Mouse (Mus musculus) C2C12 (cell line): Measurements from ENCODE around the gene Tpcn2. TPM values are rescaled to one million over a fixed set of nuclear protein-coding genes. Genes with fewer than 3 reads are reported as not detected.

Experiments used
- H3K27me3 ChIP-seq: one replicate; pipeline ENCODE4 v1.6.1; 2011; ENCODE audit not compliant: control insufficient read depth, insufficient read depth, insufficient read length
- H3K36me3 ChIP-seq: one replicate; pipeline ENCODE4 v1.6.1; 2011; ENCODE audit not compliant: control insufficient read depth, insufficient read depth
- H3K4me3 ChIP-seq: one replicate; pipeline ENCODE4 v1.5.1; 2011; ENCODE audit warnings: mild to moderate bottlenecking, control low read depth; ENCODE audit not compliant: poor library complexity, insufficient read depth, severe bottlenecking
- H3K79me2 ChIP-seq: one replicate; pipeline ENCODE4 v1.6.1; 2011; ENCODE audit not compliant: control insufficient read depth, insufficient read depth
- H3K79me3 ChIP-seq: one replicate; pipeline ENCODE4 v1.6.1; 2011; ENCODE audit warnings: low read depth, control low read depth
- H3ac ChIP-seq: one replicate; pipeline ENCODE3; 2011; ENCODE audit warnings: low read depth; ENCODE audit not compliant: control insufficient read depth, insufficient read length
- CEBPB ChIP-seq: IDR thresholded peaks from one replicate; pipeline ENCODE4 v1.6.1; 2011; ENCODE audit warnings: low read depth, mild to moderate bottlenecking, control low read depth, moderate library complexity
- CTCF ChIP-seq: IDR thresholded peaks from one replicate; pipeline ENCODE4 v1.5.1; 2011; ENCODE audit not compliant: control insufficient read depth, insufficient read depth, insufficient read length
- FOSL1 ChIP-seq: IDR thresholded peaks from one replicate; pipeline ENCODE4 v1.8.0; 2011; ENCODE audit warnings: mild to moderate bottlenecking, low read length; ENCODE audit not compliant: poor library complexity, insufficient read depth, severe bottlenecking
- MAX ChIP-seq: IDR thresholded peaks from one replicate; pipeline ENCODE4 v1.6.1; 2011; ENCODE audit warnings: mild to moderate bottlenecking, control low read depth
- MYOD1 ChIP-seq: IDR thresholded peaks from one replicate; pipeline ENCODE4 v1.6.1; 2011; ENCODE audit warnings: low read depth; ENCODE audit not compliant: control insufficient read depth, insufficient read length
- MYOG ChIP-seq: IDR thresholded peaks from one replicate; pipeline ENCODE4 v1.6.1; 2011; ENCODE audit not compliant: control insufficient read depth, insufficient read length; ENCODE audit errors: extremely low read depth
- USF1 ChIP-seq: IDR thresholded peaks from one replicate; pipeline ENCODE4 v1.6.1; 2011; ENCODE audit warnings: low read depth, mild to moderate bottlenecking, control low read depth, moderate library complexity
- polyA plus RNA-seq: library from polyadenylated mRNA; unstranded; fragments of >200 nt; fragmentation: generic; extraction: Trizol; gene quantifications from one replicate; pipeline ENCODE4 v1.2.1, GENCODE M21; 2012; ENCODE audit warnings: missing spikeins

The Tpcn2 gene
- polyA plus RNA-seq, 1 experiment: 5.2 TPM

DNA sequence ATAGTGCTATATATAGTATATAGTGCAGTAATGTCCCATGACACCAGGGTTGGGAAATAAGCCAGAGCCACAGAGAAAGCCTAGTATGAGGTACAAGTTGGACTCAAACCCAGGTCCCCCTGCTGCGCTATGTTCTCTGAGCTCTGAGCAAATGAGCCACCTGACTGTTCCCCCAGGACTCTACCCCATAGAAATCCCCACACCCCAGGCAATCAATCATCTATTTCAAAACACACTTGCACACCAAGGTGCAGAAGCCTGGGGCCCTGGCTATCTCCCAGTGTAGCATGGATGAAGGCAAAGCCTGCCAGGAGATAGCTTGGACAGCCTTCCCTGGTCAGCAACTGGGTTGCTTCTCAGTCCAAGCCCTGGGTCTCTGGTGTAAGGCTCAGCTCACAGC is 27.7 kb downstream of the Tpcn2 start:
- no peaks in the 10 kb centered on the region for H3K27me3 ChIP-seq
- TF ChIP-seq USF1: no peak
- TF ChIP-seq CEBPB: no peak
- no peak for TF ChIP-seq MAX
- no peak for TF ChIP-seq MYOG
- TF ChIP-seq CTCF: no peak
- no peak for TF ChIP-seq MYOD1
- TF ChIP-seq FOSL1: no peak
- H3K36me3 ChIP-seq: no peaks in the 10 kb centered on the region
- H3K79me2 ChIP-seq: no peaks in the 10 kb centered on the region
- no peaks in the 10 kb centered on the region for H3K79me3 ChIP-seq
- no peak overlapping the region for H3ac ChIP-seq
- no peak overlapping the region for H3K4me3 ChIP-seq

DNA sequence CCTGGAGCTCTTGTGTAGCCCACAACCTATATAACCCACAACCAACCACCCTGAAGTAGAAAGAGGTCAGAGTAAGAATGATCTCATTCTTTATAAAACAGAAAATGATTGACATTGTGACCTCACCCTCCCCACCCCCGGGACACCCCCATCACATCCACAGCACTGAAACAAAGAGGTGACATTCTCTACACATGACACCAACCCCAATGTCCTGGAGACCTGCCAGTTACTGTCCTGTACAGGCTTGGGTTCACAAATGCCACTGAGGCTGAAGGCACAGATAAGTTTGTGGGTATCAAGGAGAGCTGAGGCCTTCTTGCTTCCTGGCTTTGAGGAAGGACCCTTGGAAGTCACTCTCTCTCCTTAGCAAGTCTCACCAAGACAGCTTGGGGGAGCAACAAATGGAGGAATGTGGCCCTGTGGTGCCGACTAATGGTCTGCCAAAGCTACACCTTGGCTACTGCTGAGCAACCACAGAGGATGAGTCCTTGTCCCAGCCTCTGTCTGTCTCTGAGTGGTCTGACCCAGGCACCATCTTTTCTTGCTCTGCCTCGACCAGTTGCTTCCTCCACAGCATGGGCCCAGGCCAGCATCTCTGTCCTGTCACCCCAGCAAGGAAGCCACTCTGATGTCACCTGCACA is 29.7 kb downstream of the Tpcn2 start:
- no peak overlapping the region for H3K4me3 ChIP-seq
- no peak for TF ChIP-seq MAX
- no peak for TF ChIP-seq CTCF
- no peak for TF ChIP-seq USF1
- no peak for TF ChIP-seq FOSL1
- no peak overlapping the region for H3ac ChIP-seq

DNA sequence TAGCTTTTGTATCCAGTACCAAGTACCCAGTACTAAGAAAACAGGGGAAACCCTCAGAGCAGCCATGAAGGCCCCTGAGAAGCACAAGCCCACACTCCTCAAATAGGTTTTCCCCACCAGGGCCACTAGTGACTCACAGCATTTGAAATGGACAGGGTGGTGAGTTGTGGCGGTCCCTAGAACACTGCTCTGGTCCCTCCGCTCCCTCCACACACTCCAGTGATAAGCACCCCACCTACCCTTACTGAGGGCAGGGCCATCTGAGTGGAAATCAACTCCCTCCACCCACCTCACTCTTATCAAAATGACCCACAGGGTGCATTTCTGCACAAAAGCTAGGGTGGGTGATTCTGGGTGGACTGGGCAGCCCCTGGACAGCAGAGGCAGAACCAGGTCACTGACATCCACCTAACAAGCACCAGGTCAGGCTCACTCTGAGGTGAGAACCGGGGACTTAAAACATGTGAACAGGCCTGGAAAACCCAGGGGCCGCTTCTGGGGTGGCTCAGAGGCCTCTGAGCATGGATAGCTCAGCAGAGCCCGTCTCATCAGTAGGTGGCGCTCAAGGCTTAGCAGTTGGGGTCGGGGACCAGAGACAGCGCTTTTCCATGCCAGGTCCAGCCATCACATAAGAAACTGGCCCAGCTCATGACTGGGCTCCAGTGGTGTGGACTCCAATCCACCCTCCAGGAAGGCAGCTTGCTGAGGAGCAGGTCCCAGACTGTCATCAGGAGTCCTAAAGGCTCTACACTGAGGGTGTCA is 30.9 kb downstream of the Tpcn2 start:
- Histone ChIP-seq H3K36me3 (no peaks in the 10 kb centered on the region), H3K79me2 (no peaks in the 10 kb centered on the region), H3ac (no peak overlapping the region), H3K79me3 (no peaks in the 10 kb centered on the region), H3K27me3 (no peaks in the 10 kb centered on the region), H3K4me3 (no peak overlapping the region)
- peak; percentile 60 for TF ChIP-seq CTCF
- TF ChIP-seq CEBPB: no peak
- TF ChIP-seq MYOD1: no peak

More for the DNA sequence above, 29.7 kb downstream of the Tpcn2 start:
- no peaks in the 10 kb centered on the region for H3K79me3 ChIP-seq
- no peaks in the 10 kb centered on the region for H3K79me2 ChIP-seq
- H3K36me3 ChIP-seq: no peaks in the 10 kb centered on the region
- no peaks in the 10 kb centered on the region for H3K27me3 ChIP-seq

DNA sequence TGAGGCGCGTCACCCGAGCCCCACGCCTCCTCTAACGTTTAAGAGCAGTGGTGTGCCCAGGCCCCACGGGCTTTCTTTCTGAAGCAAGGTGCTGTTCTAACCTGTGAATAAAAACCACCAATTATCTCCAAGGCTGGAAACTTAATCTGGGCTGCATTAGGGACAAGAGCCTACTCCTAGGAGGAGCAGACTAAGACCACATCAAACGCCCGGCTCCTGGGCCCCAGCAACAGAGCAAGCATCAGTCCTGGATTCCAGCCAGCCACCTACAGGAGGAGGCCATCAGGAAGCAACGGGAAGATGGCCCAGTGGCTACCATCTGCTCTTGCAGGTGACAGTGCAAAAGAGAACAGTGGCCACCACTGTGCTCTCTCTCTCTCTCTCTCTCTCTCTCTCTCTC is 33.6 kb downstream of the Tpcn2 start:
- Histone ChIP-seq H3K27me3 (no peaks in the 10 kb centered on the region), H3K79me3 (no peaks in the 10 kb centered on the region), H3K79me2 (no peaks in the 10 kb centered on the region), H3K36me3 (no peaks in the 10 kb centered on the region), H3ac (no peak overlapping the region), H3K4me3 (no peak overlapping the region)
- TF ChIP-seq MYOG (no peak), FOSL1 (no peak), CEBPB (no peak), MYOD1 (no peak), CTCF (no peak), USF1 (no peak), MAX (no peak)

DNA sequence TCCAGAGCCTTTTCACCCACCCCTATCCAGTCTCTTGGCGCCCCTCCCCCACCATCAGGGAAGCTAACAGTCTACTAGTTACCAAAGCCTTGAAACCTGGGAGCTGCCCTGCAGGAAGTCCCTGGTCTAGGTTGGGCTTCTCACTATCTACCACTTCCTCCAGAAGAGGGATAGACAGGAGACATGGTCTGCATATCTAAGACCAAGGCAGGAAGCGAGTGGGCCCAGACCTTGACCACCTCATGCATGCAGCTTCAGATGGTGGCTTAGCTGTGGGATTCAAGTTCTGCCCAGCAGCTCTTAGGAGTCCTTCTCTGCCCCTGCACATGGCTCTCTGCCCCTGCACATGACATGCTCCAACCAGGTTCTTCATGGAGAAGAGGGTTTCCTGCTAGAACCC is 34.9 kb downstream of the Tpcn2 start:
- H3K79me2 ChIP-seq: no peaks in the 10 kb centered on the region
- TF ChIP-seq MYOD1: no peak
- no peak for TF ChIP-seq MYOG

DNA sequence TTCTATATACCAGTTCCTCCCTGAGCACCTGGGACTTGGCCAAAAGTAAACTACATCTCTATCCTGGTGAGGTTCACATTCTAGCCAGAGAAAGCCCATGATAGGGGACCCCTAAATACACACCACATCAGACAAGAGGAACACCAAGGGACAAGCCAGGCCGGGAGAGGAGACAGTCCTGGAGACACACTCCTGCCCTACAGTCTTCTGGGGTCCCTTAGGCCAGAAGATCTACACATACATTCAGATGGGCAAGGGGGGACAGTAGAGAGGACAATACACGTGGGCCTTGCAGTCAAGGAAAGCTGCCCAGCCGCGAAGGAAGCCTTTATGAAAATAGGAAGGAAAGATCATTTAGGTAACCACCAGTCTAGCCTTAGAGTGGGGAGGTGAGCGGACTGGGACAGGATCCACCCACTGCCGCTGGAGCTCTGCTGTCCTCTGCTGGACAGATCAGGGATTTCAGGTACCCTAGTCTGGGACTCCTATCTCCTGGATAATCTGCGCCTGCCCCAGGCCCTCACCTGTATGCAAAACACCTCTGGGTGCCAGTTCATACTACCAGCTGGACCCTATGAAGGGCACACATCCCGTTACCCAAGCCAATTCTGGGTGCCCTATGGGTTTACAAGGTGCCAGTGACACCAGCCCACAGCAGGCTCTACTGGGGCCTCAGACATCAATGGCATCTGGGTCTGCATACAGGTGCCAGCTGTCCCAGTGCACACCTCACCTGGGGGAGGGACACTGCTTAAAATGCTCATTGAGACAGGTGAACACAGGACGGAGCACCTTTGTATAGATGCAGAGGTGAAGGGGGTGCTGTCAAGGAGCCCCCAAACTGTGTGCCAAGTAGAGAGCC is 40.7 kb downstream of the Tpcn2 start:
- Histone ChIP-seq H3K79me3 (no peaks in the 10 kb centered on the region), H3ac (no peak overlapping the region), H3K79me2 (no peaks in the 10 kb centered on the region), H3K36me3 (no peaks in the 10 kb centered on the region), H3K4me3 (no peak overlapping the region), H3K27me3 (no peaks in the 10 kb centered on the region)
- TF ChIP-seq MYOG: no peak
- no peak for TF ChIP-seq CEBPB
- TF ChIP-seq MYOD1: no peak
- peak; percentile 87 for TF ChIP-seq CTCF
- no peak for TF ChIP-seq FOSL1

More for the DNA sequence above, 34.9 kb downstream of the Tpcn2 start:
- H3K4me3 ChIP-seq: no peak overlapping the region
- no peaks in the 10 kb centered on the region for H3K36me3 ChIP-seq
- no peak overlapping the region for H3ac ChIP-seq
- H3K27me3 ChIP-seq: no peaks in the 10 kb centered on the region
- no peaks in the 10 kb centered on the region for H3K79me3 ChIP-seq
